Comparison of ENCODE assay signal across 8 mouse cellular contexts in genomic region chr3:69597816-69598215, GRCm38 (mm10). TPM values are rescaled to one million over a fixed set of nuclear protein-coding genes. Genes with fewer than 3 reads are reported as not detected.
DNase-seq lines count a peak whose midpoint lies in the region; ATAC-seq and TF ChIP-seq lines count a peak whose summit lies in the region.

No protein-coding gene starts in this region.

- TF ChIP-seq EP300 in ES-Bruce4 (IDR thresholded peaks at IDR 0.05; ENCODE audit: insufficient read depth, low read depth, low read length): no peak
- TF ChIP-seq EP300 in liver, postnatal 0 days (IDR thresholded peaks at IDR 0.05; ENCODE audit: low read depth): no peak

- no peak for TF ChIP-seq CTCF in ES-Bruce4 (IDR thresholded peaks at IDR 0.05; ENCODE audit: low read depth, low read length)
- TF ChIP-seq CTCF in liver, postnatal 0 days (IDR thresholded peaks at IDR 0.05; ENCODE audit: low read depth): no peak

- H3K9ac ChIP-seq in ES-Bruce4 (ENCODE audit: low read depth, poor library complexity, severe bottlenecking): peak overlapping the region; percentile 91
- peak overlapping the region; percentile 80 for H3K9ac ChIP-seq in heart, embryonic 14.5 days (ENCODE audit: low read length)
- no peak overlapping the region; the same call in 1 of the 2 replicates for H3K9ac ChIP-seq in liver, postnatal 0 days (replicated peaks)

- H3K4me3 ChIP-seq in ES-Bruce4 (ENCODE audit: low read depth, low read length): peak overlapping the region; percentile 69; the same call in 1 of the 2 replicates
- H3K4me3 ChIP-seq in heart, embryonic 14.5 days (ENCODE audit: control insufficient read depth in 1 of 2, insufficient read depth in 1 of 2, low read depth in 1 of 2, low read length in 2 of 2): peak overlapping the region; percentile 60 to 74
- H3K4me3 ChIP-seq in liver, postnatal 0 days (ENCODE audit: low read depth, low read length): peak overlapping the region; percentile 60

- H3K36me3 ChIP-seq in ES-Bruce4 (ENCODE audit: control insufficient read depth, insufficient read depth, low read length, poor library complexity, severe bottlenecking): no peaks in the 10 kb centered on the region
- H3K36me3 ChIP-seq in heart, embryonic 14.5 days (ENCODE audit: control insufficient read depth, insufficient read depth, low read length): no peaks in the 10 kb centered on the region
- no peaks in the 10 kb centered on the region for H3K36me3 ChIP-seq in liver, postnatal 0 days (replicated peaks; ENCODE audit: insufficient read depth, low read length)

- no peak for TF ChIP-seq POLR2A in ES-Bruce4 (IDR thresholded peaks at IDR 0.05; ENCODE audit: insufficient read depth, low read length)

- H3K4me1 ChIP-seq in ES-Bruce4 (ENCODE audit: control insufficient read depth, insufficient read depth, low read length): peaks cover 3% of the 10 kb centered on the region
- H3K4me1 ChIP-seq in heart, embryonic 14.5 days (ENCODE audit: control insufficient read depth in 2 of 2, insufficient read depth in 2 of 2, low read length in 2 of 2): peaks cover 3 to 13% of the 10 kb centered on the region in 2 experiments; a peak in 3 of 4 replicates
- peaks cover 5% of the 10 kb centered on the region for H3K4me1 ChIP-seq in liver, postnatal 0 days (ENCODE audit: insufficient read depth)

- WGBS in heart, embryonic 14.5 days: 19% methylated on average over 7 of the region's 7 CpGs
- 41% methylated on average over 7 of the region's 7 CpGs for WGBS in liver, postnatal 0 days (ENCODE audit: insufficient replicate concordance)

- DNase-seq in embryo, embryonic 10.5 days (ENCODE audit: low spot score): peak; percentile 46
- DNase-seq in embryo, embryonic 10 days (ENCODE audit: low spot score): no peak
- DNase-seq in liver, postnatal 0 days: no peak
- DNase-seq in frontal cortex, postnatal 10 days (ENCODE audit: low spot score in 2 of 2): no peak
- no peak for DNase-seq in gastrocnemius, adult 18-20 months (ENCODE audit: low spot score)
- DNase-seq in ovary, adult 18-20 months (ENCODE audit: low spot score): no peak

- no peak for ATAC-seq in heart, embryonic 14.5 days (ENCODE audit: insufficient number of reproducible peaks, insufficient read depth, low FRiP score, low read depth)
- ATAC-seq in liver, postnatal 0 days: no peak

- peaks cover 6% of the 10 kb centered on the region; the same call in 1 of the 2 replicates for H3K27me3 ChIP-seq in ES-Bruce4 (ENCODE audit: control insufficient read depth, insufficient read depth, low read length, poor library complexity, severe bottlenecking)
- no peaks in the 10 kb centered on the region for H3K27me3 ChIP-seq in heart, embryonic 14.5 days (ENCODE audit: control insufficient read depth, insufficient read depth, low read length)
- H3K27me3 ChIP-seq in liver, postnatal 0 days (ENCODE audit: insufficient read depth, low read length): peaks cover 14% of the 10 kb centered on the region

- H3K4me2 ChIP-seq in heart, embryonic 14.5 days (ENCODE audit: low read length): peak overlapping the region; percentile 90
- peak overlapping the region; percentile 94 for H3K4me2 ChIP-seq in liver, postnatal 0 days (ENCODE audit: low read depth, low read length)

- H3K9me3 ChIP-seq in ES-Bruce4 (replicated peaks; ENCODE audit: control insufficient read depth, insufficient read depth, low read length, poor library complexity, severe bottlenecking): peaks cover 5% of the 10 kb centered on the region; the same call in 1 of the 2 replicates
- H3K9me3 ChIP-seq in heart, embryonic 14.5 days (ENCODE audit: control insufficient read depth, low read length): no peaks in the 10 kb centered on the region
- no peaks in the 10 kb centered on the region for H3K9me3 ChIP-seq in liver, postnatal 0 days (ENCODE audit: low read length)

- no peak overlapping the region for H3K27ac ChIP-seq in ES-Bruce4 (ENCODE audit: insufficient read depth, low read length)
- 0 out of 4 replicates have a peak overlapping the region, but pooled peaks of 1 of the 2 experiments have one; percentile 1 for H3K27ac ChIP-seq in heart, embryonic 14.5 days (replicated peaks in 1 of 2; ENCODE audit: control insufficient read depth in 1 of 2, insufficient read depth in 1 of 2, low read depth in 2 of 2, low read length in 2 of 2)
- no peak overlapping the region for H3K27ac ChIP-seq in liver, postnatal 0 days (ENCODE audit: low read depth)

RNA-seq across cellular contexts. Expression of gene B3galnt1, which starts 0.9 kb away (rescaled TPM):
- 3.1 and 4.8 TPM in 2 replicates for polyA plus RNA-seq in ES-Bruce4 (2011; ENCODE audit: insufficient read depth, insufficient read length, low read depth, missing spikeins)
- polyA plus RNA-seq in heart, embryonic 14.5 days (2014; fragmentation: Nextera tagmentation; extraction: Ambion mirVana): 22.3 and 23.8 TPM in 2 replicates
- 1.9 and 2.0 TPM in 2 replicates for polyA plus RNA-seq in liver, postnatal 0 days (2015; fragmentation: Nextera tagmentation; extraction: Ambion mirVana)
- 1 to 10 TPM; 1.2 to 2.1 TPM for total RNA-seq in gastrocnemius, adult 18-20 months (2021)
